Mouse (Mus musculus) thymus, postnatal 4 days (tissue): Measurements from ENCODE around the gene Lsg1.

ENCODE experiments used
- DNase-seq: peaks from one replicate; pipeline ENCODE4 v3.0.0; 2021

The Lsg1 gene

GRCm38 (mm10) chr16:30515418-30515817 lies 72.0 kb downstream of the Lsg1 start:
- peak; percentile 71 for DNase-seq

- DNase-seq = no peak
Measured at GRCm38 (mm10) chr16:30513050-30514024, 74.1 kb downstream of the Lsg1 start.

DNA sequence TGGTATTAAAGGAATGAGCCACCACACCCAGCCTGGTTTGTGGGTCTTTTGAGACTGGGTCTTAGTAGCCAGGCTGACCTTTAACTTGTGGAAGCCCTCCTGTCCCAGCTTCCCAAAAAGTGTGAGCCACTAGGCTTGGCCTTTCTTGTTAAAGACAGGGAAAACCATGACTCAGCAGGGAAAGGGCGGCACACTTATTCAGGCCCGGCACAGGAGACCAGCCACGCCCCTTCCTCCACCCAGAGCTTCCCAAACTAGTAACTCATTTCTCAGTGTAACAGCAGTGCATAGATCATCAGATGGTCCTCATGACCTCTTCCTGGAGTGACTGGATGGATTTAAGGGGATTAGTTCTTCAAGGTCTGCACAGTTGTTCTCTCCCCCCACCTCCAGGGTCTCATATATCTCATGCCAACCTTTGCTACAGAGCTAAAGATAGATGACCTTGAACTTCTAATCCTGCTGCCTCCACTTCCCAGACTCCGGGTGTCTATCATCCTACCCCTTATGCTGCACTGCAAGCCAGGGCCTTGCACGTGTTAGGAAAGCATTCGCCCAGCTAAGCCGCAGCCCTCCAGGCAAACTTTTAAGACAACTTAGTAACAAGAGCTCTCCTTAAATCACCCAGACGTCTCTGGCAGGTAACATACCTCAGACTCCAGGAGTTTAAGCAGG lies 74.9 kb downstream of the Lsg1 start:
- DNase-seq = no peak

GRCm38 (mm10) chr16:30511563-30512340 lies 75.6 kb downstream of the Lsg1 start:
- no peak for DNase-seq

DNA sequence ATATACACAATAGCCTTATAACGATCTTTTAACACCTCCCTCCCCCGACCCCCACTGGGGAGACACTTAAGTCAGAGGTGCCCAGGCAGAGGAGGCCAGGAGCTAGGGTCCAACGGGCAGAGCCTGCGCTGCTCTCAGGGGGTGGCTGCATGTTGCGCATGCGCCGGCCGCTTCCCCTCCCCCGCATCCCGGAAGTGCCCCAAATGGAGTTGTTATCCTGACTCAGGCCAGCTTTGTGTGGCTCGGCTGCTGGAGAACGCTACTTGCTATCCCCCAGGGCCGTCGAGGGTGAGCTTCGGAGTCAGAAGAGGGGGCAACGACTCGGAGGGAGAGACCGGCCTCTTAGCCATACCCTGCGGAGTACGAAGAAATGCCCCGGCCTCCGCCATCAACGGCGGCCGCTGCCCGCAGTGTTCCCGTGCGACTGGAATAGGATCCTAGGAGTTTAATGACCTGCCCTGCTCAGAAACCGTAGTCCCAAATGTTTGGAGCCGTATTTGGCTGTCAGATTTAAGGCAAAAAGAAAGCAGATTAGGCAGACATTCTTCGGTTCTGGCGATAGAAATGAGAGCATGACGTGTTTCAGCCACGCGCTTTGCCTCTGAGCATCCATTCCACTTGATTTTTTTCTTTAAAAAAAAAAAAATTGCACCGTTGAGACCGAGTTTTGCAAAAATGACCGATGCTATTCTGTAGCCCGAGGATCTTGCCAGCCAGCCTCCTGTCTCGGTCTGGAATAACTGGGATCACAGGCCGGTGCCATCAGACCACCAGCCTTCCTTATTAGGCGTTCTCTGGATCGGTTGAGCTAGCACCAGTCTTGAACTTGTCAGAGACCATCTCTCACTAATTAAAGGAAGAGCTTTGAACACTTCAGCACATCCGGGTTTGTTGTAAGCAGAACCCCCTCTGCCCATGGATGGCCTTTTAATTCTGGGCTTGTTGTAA lies 76.6 kb downstream of the Lsg1 start:
- peak; percentile 92 for DNase-seq
